Mouse (Mus musculus) bone marrow, adult 2 months (tissue): ENCODE measurements around the gene Tiprl.

Source experiments
- CTCF ChIP-seq: fragments of 200-500 bp; IDR thresholded peaks from 2 replicates; pipeline ENCODE4 v1.5.1; 2011; ENCODE audit warnings: low read length, control low read depth; ENCODE audit not compliant: control insufficient read depth, insufficient read depth
- POLR2A ChIP-seq: fragments of 200-500 bp; IDR thresholded peaks from 2 replicates; pipeline ENCODE4 v1.6.1; 2011; ENCODE audit warnings: low read depth, mild to moderate bottlenecking, control low read depth, low read length, borderline replicate concordance; ENCODE audit not compliant: control insufficient read depth

DNA sequence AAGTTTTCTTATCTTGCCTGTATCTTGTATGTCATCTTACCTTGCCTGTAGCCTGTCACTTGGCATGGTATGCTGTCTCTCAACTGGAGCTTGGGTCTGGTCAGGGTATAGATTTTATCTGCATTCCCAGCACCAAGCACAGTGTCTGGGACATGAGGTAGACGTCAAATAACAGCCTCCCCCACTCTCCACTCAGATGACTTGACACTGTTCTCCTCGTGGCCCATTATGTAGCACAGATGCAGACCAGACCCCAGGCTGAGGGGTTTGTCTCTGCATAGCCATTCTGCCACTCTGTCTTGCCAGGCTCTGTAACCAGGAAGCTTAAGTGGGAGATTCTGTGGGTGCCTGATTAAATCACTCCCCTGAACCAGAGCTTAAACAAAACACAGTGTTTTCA, 31.2 kb downstream of the Tiprl start:
- TF ChIP-seq CTCF (no peak), POLR2A (no peak)
